Mouse (Mus musculus) heart, embryonic 15.5 days (tissue): Measurements from ENCODE around the gene Akt1s1. TPM values are rescaled to one million over a fixed set of nuclear protein-coding genes. Genes with fewer than 3 reads are reported as not detected.
A peak's percentile ranks its signal among the peaks of the same experiment; 100 is the strongest.
"Not testable (repeated sequence)": the region's sequence is repeated elsewhere in the genome, so short reads cannot be mapped to it uniquely, and the experiment has no call there.

Experiments
- ATAC-seq: fragments of 200-750 bp; cut with Nextera tagmentation; replicated peaks from 2 replicates; pipeline ENCODE4 v1.8.0; 2017; ENCODE audit warnings: low read depth, moderate TSS enrichment; ENCODE audit not compliant: insufficient number of reproducible peaks, insufficient read depth, low FRiP score
- H3K27ac ChIP-seq: fragments of 300-500 bp; sonication (generic); 2 replicates; pipeline ENCODE4 v1.5.1; 2015; ENCODE audit warnings: mild to moderate bottlenecking, inconsistent platforms
- H3K27me3 ChIP-seq: fragments of 300-500 bp; sonication (generic); 2 replicates; pipeline ENCODE4 v1.6.1; 2015; ENCODE audit warnings: inconsistent platforms
- H3K36me3 ChIP-seq: fragments of 300-500 bp; sonication (generic); 2 replicates; pipeline ENCODE4 v1.6.1; 2015; ENCODE audit warnings: mild to moderate bottlenecking, inconsistent platforms
- H3K4me1 ChIP-seq: fragments of 300-500 bp; sonication (generic); replicated peaks from 2 replicates; pipeline ENCODE4 v1.6.1; 2015; ENCODE audit warnings: inconsistent platforms
- H3K4me2 ChIP-seq: fragments of 300-500 bp; sonication (generic); 2 replicates; pipeline ENCODE4 v1.6.1; 2015; ENCODE audit warnings: inconsistent platforms, mild to moderate bottlenecking, moderate library complexity
- H3K4me3 ChIP-seq: fragments of 300-500 bp; sonication (generic); 2 replicates; pipeline ENCODE4 v1.5.1; 2015; ENCODE audit warnings: mild to moderate bottlenecking, inconsistent platforms
- H3K9ac ChIP-seq: fragments of 300-500 bp; sonication (generic); 2 replicates; pipeline ENCODE4 v1.6.1; 2015; ENCODE audit warnings: mild to moderate bottlenecking, inconsistent platforms
- H3K9me3 ChIP-seq: fragments of 300-500 bp; sonication (generic); replicated peaks from 2 replicates; pipeline ENCODE4 v1.6.1; 2016; ENCODE audit warnings: inconsistent platforms
- WGBS: fragments of 180-500 bp; shearing (Covaris S2); methylation state at CpG from one replicate; pipeline ENCODE4 v1.1.7; 2015; ENCODE audit warnings: mixed read lengths; 5-methylcytosine and 5-hydroxymethylcytosine counted together
- polyA plus RNA-seq: library from polyadenylated mRNA; unstranded; fragments of >200 nt; fragmentation: Nextera tagmentation; extraction: Ambion mirVana; gene quantifications from 2 replicates; pipeline ENCODE4 v1.2.1, GENCODE M21; 2015

The Akt1s1 gene
- polyA plus RNA-seq, 1 experiment from 2014 or later = 91.7 TPM

DNA sequence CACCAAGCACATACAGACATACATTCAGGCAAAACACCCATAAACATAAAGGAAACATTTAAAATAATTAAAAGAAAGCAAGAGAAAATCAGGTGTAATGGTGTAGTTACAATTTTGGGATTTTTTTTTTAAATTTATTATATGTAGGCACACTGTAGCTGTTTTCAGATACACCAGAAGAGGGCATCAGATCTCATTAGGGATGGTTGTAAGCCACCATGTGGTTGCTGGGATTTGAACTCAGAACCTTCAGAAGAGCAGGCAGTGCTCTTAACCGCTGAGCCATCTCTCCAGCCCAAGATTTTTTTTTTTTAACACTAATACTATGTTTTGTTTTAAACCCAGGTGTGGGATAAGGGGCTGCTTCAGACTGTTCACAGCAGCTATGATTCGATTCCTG lies 23.0 kb downstream of the Akt1s1 start:
- not testable (repeated sequence) for H3K9ac ChIP-seq, H3K9me3 ChIP-seq, ATAC-seq, H3K27me3 ChIP-seq, H3K4me2 ChIP-seq, H3K27ac ChIP-seq, H3K36me3 ChIP-seq, H3K4me3 ChIP-seq
- H3K4me1 ChIP-seq = peaks cover 45% of the 10 kb centered on the region
- WGBS = 85% methylated on average over 2 of the region's 2 CpGs

DNA sequence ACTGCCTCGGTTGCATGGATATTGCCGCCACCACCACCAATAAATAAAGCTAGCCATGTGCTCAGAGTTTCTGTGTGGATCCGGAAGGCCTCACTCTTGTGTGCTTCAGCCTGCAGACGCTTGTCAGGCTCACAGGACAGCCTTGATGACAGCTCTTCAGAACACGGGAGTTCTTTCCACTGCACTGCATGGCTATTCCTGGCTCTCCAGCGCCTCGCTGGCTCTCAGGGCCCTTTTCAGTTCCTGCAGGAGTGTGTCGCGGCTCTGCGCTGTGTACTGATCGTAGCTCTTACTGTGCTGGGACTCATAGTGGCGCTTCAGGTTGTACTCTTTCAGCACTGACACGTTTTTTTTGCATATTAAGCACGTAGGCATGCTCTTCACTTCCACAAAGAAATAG lies 29.0 kb downstream of the Akt1s1 start:
- Histone ChIP-seq H3K4me1 (peaks cover 33% of the 10 kb centered on the region), H3K27me3 (no peaks in the 10 kb centered on the region), H3K36me3 (peaks cover 58% of the 10 kb centered on the region), H3K9ac (no peak overlapping the region), H3K4me2 (no peak overlapping the region), H3K9me3 (no peaks in the 10 kb centered on the region), H3K27ac (peak overlapping the region; percentile 89), H3K4me3 (no peak overlapping the region)
- ATAC-seq = peak; percentile 71
- 45% methylated on average over 14 of the region's 14 CpGs for WGBS

GRCm38 (mm10) chr7:44883036-44883435 lies 34.2 kb downstream of the Akt1s1 start:
- 77% methylated on average over 3 of the region's 3 CpGs for WGBS
- H3K27ac ChIP-seq = no peak overlapping the region
- H3K4me1 ChIP-seq = peaks cover 24% of the 10 kb centered on the region
- no peak for ATAC-seq
- no peak overlapping the region for H3K4me3 ChIP-seq
- no peaks in the 10 kb centered on the region for H3K27me3 ChIP-seq
- H3K9ac ChIP-seq = no peak overlapping the region
- H3K4me2 ChIP-seq = no peak overlapping the region
- no peaks in the 10 kb centered on the region for H3K9me3 ChIP-seq
- H3K36me3 ChIP-seq = peaks cover 74% of the 10 kb centered on the region

DNA sequence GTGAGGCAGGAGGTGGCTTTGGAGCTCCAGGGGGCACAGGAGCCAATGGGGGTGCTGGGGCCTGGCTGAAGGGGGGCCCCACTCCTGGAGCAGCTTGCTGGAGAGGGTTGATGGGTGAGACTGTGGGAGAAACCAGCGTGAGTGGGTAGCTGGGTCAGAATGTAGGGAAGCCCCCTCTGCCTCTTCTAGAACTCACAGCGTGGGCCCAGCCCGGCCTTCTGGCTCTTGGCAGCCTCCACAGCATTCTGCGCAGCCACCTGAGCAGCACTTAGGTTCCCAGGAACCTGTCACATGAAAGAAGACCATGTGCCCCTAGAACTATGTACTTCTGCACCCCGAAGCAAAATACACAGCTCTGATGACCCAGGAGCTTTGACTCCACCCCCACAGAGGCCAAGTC lies 35.8 kb downstream of the Akt1s1 start:
- Histone ChIP-seq H3K4me1 (peaks cover 25% of the 10 kb centered on the region), H3K4me3 (no peak overlapping the region), H3K9me3 (no peaks in the 10 kb centered on the region), H3K9ac (no peak overlapping the region), H3K27me3 (no peaks in the 10 kb centered on the region), H3K27ac (no peak overlapping the region), H3K36me3 (peaks cover 64% of the 10 kb centered on the region), H3K4me2 (no peak overlapping the region)
- 91% methylated on average over 5 of the region's 5 CpGs for WGBS
- ATAC-seq = no peak

DNA sequence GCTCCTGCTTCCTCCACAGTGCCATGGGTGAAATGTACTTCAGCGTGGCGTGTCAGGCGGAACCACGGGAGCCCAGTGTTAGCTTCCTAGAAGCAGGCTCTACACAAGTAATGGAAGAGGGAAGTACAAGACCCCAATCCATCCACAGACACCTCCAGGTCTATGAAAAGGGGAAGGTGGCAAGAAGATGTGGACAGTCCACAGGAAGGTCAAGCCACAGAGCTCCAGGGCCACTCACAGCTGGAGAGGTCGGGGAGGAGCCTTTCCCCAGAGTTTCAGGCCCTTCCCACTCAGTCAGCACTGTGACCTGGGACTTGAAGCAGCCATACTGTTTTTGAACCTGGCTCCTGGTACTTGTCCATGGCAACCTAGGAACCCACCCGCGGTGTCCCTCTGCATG lies 38.2 kb downstream of the Akt1s1 start:
- Histone ChIP-seq H3K27me3 (no peaks in the 10 kb centered on the region), H3K9ac (no peak overlapping the region), H3K36me3 (peaks cover 47% of the 10 kb centered on the region), H3K4me1 (peaks cover 43% of the 10 kb centered on the region), H3K27ac (no peak overlapping the region), H3K9me3 (no peaks in the 10 kb centered on the region), H3K4me3 (no peak overlapping the region), H3K4me2 (no peak overlapping the region)
- ATAC-seq = no peak
- WGBS = 84% methylated on average over 7 of the region's 7 CpGs

- ATAC-seq = peak; percentile 24; the same call in 1 of the 2 replicates
- H3K9ac ChIP-seq = no peak overlapping the region
- peak overlapping the region; percentile 85 for H3K27ac ChIP-seq
- H3K36me3 ChIP-seq = peaks cover 32% of the 10 kb centered on the region
- H3K4me2 ChIP-seq = peak overlapping the region; percentile 12; the same call in 1 of the 2 replicates
- no peaks in the 10 kb centered on the region for H3K27me3 ChIP-seq
- H3K4me3 ChIP-seq = no peak overlapping the region
- H3K4me1 ChIP-seq = peaks cover 48% of the 10 kb centered on the region
- H3K9me3 ChIP-seq = no peaks in the 10 kb centered on the region
- 58% methylated on average over 13 of the region's 13 CpGs for WGBS
Observed at GRCm38 (mm10) chr7:44888256-44889105, 39.7 kb downstream of the Akt1s1 start.

DNA sequence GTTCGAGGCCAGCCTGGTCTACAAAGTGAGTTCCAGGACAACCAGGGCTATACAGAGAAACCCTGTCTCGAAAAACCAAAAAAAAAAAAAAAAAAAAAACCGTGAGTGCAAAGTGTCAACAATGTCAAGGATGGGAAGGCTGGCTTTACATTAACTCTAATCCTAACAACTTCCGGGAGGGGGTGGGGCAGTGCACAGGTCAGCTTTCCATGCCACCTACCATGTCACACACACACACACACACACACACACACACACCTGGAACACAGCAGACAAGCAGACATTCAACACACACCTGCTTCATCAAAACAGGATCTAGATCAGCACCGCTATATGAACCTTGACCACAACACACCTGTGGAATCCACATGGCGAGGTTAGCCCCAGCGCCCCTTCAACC lies 41.4 kb downstream of the Akt1s1 start:
- no peak overlapping the region for H3K27ac ChIP-seq
- H3K9me3 ChIP-seq = no peaks in the 10 kb centered on the region
- H3K4me1 ChIP-seq = peaks cover 55% of the 10 kb centered on the region
- no peak overlapping the region for H3K9ac ChIP-seq
- WGBS = 88% methylated on average over 7 of the region's 7 CpGs
- H3K4me3 ChIP-seq = no peak overlapping the region
- ATAC-seq = no peak
- peak overlapping the region; percentile 84; the same call in 1 of the 2 replicates for H3K4me2 ChIP-seq
- H3K27me3 ChIP-seq = no peaks in the 10 kb centered on the region
- peaks cover 17% of the 10 kb centered on the region for H3K36me3 ChIP-seq

- Histone ChIP-seq H3K36me3 (peaks cover 15% of the 10 kb centered on the region), H3K4me3 (peak overlapping the region; percentile 80), H3K27ac (no peak overlapping the region), H3K9me3 (no peaks in the 10 kb centered on the region), H3K4me2 (peak overlapping the region; percentile 84), H3K9ac (0 out of 2 replicates have a peak overlapping the region, but pooled peaks have one; percentile 90), H3K27me3 (no peaks in the 10 kb centered on the region), H3K4me1 (peaks cover 57% of the 10 kb centered on the region)
- whole genome bisulfite sequencing = 64% methylated on average over 4 of the region's 4 CpGs
- ATAC-seq = no peak
Observed at GRCm38 (mm10) chr7:44890737-44891136, 41.9 kb downstream of the Akt1s1 start.

GRCm38 (mm10) chr7:44891611-44892010 lies 42.8 kb downstream of the Akt1s1 start:
- 20% methylated on average over 6 of the region's 6 CpGs for WGBS

DNA sequence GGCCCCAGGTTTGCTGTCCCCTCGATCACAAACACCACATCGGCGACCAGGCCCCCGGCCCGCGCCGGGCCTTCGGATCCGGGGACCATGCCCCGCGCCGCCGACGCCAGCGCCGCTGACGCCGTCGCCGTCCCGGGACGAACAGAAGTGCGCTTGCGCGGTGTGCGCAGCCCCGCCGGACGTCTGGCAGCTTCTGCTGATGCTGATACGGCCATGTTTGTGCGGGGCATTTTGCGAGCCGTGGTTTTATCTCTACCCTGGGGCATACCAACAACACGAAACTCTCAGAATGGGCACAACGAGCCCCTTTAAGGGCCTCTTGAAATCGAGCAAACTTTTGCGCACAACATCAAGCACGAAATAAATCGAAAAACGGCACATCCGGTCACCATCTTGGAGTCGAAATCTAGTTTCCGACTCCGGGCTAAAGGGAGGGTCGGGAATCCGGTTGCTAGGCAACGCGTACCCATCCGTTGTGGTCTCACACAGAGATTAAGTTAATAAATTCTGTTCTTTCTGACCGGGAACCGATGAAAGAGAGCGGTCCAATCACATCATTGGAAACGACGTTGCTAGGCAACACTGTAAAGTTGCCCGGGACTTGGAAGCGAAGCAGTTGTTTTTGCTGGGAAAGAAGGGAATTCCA lies 43.6 kb downstream of the Akt1s1 start, which contains the start of gene Med25:
Gene Med25, minus strand, starts transcription at position 437 of the 646 bp plus-strand sequence.
- H3K27me3 ChIP-seq = no peaks in the 10 kb centered on the region
- peak; percentile 65 for ATAC-seq
- H3K36me3 ChIP-seq = peaks cover 7% of the 10 kb centered on the region; the same call in 1 of the 2 replicates
- no peaks in the 10 kb centered on the region for H3K9me3 ChIP-seq
- peak within 1 kb of the TSS; percentile 88 for H3K27ac ChIP-seq
- WGBS = under 1% methylated on average over 56 of the region's 56 CpGs
- H3K4me3 ChIP-seq = peak within 1 kb of the TSS; percentile 80
- H3K4me1 ChIP-seq = peaks cover 63% of the 10 kb centered on the region
- H3K9ac ChIP-seq = peak within 1 kb of the TSS; percentile 90
- H3K4me2 ChIP-seq = peak within 1 kb of the TSS; percentile 84

More at GRCm38 (mm10) chr7:44891611-44892010, 42.8 kb downstream of the Akt1s1 start:
- H3K4me1 ChIP-seq = peaks cover 61% of the 10 kb centered on the region
- H3K27me3 ChIP-seq = no peaks in the 10 kb centered on the region
- H3K9me3 ChIP-seq = no peaks in the 10 kb centered on the region
- H3K36me3 ChIP-seq = peaks cover 7% of the 10 kb centered on the region
- no peak for ATAC-seq
- peak overlapping the region; percentile 90 for H3K9ac ChIP-seq
- peak overlapping the region; percentile 80 for H3K4me3 ChIP-seq
- peak overlapping the region; percentile 88 for H3K27ac ChIP-seq
- H3K4me2 ChIP-seq = peak overlapping the region; percentile 84

- Histone ChIP-seq H3K4me1 (peaks cover 62% of the 10 kb centered on the region), H3K9ac (no peak overlapping the region), H3K36me3 (peaks cover 7% of the 10 kb centered on the region; the same call in 1 of the 2 replicates), H3K4me3 (peak overlapping the region; percentile 10; the same call in 1 of the 2 replicates), H3K27me3 (no peaks in the 10 kb centered on the region), H3K9me3 (no peaks in the 10 kb centered on the region), H3K27ac (peak overlapping the region; percentile 78), H3K4me2 (peak overlapping the region; percentile 48)
- ATAC-seq = no peak
- WGBS = 25% methylated on average over 8 of the region's 8 CpGs
Observed at GRCm38 (mm10) chr7:44893197-44893596, 44.4 kb downstream of the Akt1s1 start.
